Mouse (Mus musculus) gastrocnemius, postnatal 14 days (tissue): Measurements from ENCODE around the gene Cfap221. TPM values are rescaled to one million over a fixed set of nuclear protein-coding genes. Genes with fewer than 3 reads are reported as not detected.

ENCODE experiments used
- total RNA-seq, 2 experiments: library from RNA; stranded (reverse); gene quantifications; 2 replicates each; pipeline ENCODE4 v1.2.3; 2021

The Cfap221 gene
- total RNA-seq, 2 experiments from 2014 or later: not detected

Other genes with a start within 250 kb of the Cfap221 start
- gene Ptpn4, start 159.6 kb downstream of the Cfap221 start, total RNA-seq: 10 to 100 TPM; 19.2 to 28.4 TPM
- gene Tmem177, start 84.0 kb downstream of the Cfap221 start, total RNA-seq: 1 to 10 TPM; 4.0 to 5.3 TPM
- 1 to 10 TPM; 2.0 to 2.3 TPM for gene Sctr, start 9.7 kb upstream of the Cfap221 start, total RNA-seq
- gene Tmem37, start 76.8 kb upstream of the Cfap221 start, total RNA-seq: 1 to 10 TPM; 7.7 to 9.2 TPM
- gene Dbi, start 123.8 kb upstream of the Cfap221 start, total RNA-seq: 100 to 1,000 TPM; 195 to 222 TPM
- gene 3110009E18Rik, start 124.0 kb upstream of the Cfap221 start, total RNA-seq: 1 to 10 TPM; 4.1 to 5.4 TPM